Mouse (Mus musculus) CD4-positive, CD25-positive, alpha-beta regulatory T cell, adult 4 months (primary cell): ENCODE results near the gene Tshz2. TPM values are rescaled to one million over a fixed set of nuclear protein-coding genes. Genes with fewer than 3 reads are reported as not detected.
"Not testable (repeated sequence)": the region's sequence is repeated elsewhere in the genome, so short reads cannot be mapped to it uniquely, and the experiment has no call there.

Experiments
- ATAC-seq: one replicate; pipeline ENCODE4 v1.8.0; 2017
- polyA plus RNA-seq, 2 experiments: library from polyadenylated mRNA; unstranded; fragments of 100-300 nt; shearing (Covaris generic); gene quantifications; one replicate each; pipeline ENCODE4 v1.2.1; 2017

Gene Tshz2
- under 1 TPM in 1 of 2 experiments, not detected in 1; 0.83 TPM for polyA plus RNA-seq

DNA sequence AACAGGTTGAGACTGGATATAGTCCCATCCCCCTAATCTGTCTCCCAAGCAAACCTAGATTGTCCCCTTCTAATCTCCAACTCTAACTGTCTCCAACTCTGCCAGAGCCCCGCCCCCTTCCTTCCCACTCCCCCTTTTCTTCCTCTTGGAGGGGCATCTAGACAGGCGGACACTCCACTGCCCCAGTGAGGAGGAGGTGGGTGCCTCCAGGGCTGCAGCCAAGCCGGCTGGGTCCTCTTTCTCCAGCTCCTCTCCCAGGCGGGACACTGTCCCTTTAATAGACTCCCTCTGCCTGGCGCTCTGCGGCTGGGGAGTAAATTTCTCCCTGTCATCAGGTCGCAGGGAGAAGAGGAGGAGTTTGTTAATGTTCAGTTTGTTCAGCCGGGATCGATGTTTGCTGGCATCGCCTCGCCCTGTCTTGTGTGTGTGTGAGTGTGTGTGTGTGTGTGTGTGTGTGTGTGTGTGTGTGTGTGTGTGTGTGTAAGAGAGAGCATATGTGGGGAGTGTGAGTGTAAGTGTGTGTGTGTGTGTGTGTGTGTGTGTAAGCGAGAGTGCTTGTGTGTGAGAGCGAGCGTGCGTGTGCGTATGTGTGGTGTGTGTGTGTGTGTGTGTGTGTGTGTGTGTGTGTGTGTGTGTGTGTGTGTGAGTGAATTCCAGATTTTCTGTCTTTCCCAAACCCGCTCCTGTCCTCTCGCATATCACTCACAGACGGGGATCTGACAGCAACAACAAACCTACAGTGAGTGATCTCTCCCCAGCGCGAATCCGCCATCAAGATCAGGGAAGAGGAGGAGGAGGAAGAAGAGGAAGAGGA, at the start of gene Tshz2:
Gene Tshz2, plus strand, starts transcription at position 676 of the 814 bp plus-strand sequence.
- peak; percentile 30 for ATAC-seq

GRCm38 (mm10) chr2:169583476-169583875, 49.3 kb upstream of the Tshz2 start:
- no peak for ATAC-seq

GRCm38 (mm10) chr2:169584745-169585456, 47.9 kb upstream of the Tshz2 start:
- no peak for ATAC-seq

DNA sequence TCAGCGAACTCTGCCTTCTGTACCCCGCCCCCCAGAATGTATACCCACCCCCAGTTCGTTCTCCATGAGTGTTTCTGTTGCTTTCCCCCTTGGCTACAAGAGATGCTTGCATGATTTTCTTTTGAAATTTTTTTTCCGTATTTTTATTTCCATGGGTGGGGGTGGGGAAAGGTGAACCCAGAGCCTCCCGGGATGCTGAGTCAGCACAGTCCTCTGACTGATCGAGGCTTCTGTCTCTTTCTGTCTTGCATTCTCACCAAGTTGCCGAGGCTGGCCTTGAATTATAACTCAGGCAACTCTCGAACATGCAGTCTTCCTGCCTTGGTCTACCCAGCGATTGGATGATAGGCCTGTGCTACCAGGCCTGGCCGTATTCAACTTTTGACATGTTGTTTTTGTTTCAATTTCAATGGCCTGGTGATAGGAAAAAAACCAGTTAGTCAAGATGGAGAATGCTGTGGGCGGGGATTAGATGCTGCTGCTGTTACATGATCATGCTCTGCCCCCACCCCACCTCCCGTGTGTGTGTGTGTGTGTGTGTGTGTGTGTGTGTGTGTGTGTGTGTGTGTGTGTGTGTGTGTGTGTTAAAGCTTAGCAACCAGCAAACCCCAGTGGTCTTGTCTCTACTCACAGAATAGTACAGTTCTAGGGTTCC, 47.1 kb upstream of the Tshz2 start:
- ATAC-seq, result no peak

DNA sequence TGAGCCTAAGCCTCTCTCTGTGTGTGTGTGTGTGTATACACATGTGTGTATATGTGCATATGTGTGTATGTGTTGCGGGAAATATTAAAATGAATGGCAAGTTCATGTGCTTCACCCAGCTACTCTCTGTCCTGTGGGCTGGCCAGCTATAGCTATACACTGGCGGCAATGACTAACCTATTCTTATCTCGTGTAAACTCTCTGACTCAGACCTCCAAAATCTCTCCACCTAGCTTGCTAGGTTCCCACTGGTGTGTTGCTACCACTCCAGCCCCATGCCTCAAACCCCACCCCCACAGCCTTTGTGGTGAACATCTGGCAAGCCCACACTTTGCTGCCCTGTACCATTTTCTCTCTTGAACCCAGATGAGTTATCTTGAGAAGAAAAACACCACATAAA, 46.1 kb upstream of the Tshz2 start:
- ATAC-seq, result no peak

- not testable (repeated sequence) for ATAC-seq
Measured at GRCm38 (mm10) chr2:169587645-169588044, 45.2 kb upstream of the Tshz2 start, which contains the start of gene Gm11011. Gm11011 (minus strand) TSS chr2:169587745.

GRCm38 (mm10) chr2:169589697-169590096, 43.1 kb upstream of the Tshz2 start:
- ATAC-seq, result peak; percentile 73

GRCm38 (mm10) chr2:169590412-169590811, 42.4 kb upstream of the Tshz2 start:
- ATAC-seq, result peak; percentile 50

- ATAC-seq, result no peak
Measured at GRCm38 (mm10) chr2:169593742-169594141, 39.1 kb upstream of the Tshz2 start.

GRCm38 (mm10) chr2:169597357-169597756, 35.5 kb upstream of the Tshz2 start:
- no peak for ATAC-seq

DNA sequence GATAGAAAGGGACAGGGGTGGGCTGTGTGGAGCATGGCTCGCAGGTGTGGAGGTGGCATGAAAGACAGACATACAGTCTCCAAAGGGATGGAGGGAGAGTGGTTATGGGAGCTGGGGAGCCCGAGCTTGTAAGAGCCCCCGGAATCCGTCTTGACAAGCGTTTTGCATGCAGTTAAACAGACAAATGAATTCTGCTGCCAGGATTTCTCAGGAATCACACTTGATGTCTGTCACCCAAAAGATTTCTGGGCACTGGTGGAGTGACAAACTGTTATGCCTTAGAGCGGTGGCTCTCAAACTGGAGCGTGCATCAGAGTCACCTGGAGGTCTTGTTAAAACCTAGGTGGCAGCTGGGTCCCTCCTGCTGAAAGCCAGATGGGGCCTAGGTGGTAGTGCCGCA, 34.8 kb upstream of the Tshz2 start:
- no peak for ATAC-seq

- no peak for ATAC-seq
Measured at GRCm38 (mm10) chr2:169599591-169599990, 33.2 kb upstream of the Tshz2 start.

- ATAC-seq, result no peak
Measured at GRCm38 (mm10) chr2:169600163-169600562, 32.6 kb upstream of the Tshz2 start.

DNA sequence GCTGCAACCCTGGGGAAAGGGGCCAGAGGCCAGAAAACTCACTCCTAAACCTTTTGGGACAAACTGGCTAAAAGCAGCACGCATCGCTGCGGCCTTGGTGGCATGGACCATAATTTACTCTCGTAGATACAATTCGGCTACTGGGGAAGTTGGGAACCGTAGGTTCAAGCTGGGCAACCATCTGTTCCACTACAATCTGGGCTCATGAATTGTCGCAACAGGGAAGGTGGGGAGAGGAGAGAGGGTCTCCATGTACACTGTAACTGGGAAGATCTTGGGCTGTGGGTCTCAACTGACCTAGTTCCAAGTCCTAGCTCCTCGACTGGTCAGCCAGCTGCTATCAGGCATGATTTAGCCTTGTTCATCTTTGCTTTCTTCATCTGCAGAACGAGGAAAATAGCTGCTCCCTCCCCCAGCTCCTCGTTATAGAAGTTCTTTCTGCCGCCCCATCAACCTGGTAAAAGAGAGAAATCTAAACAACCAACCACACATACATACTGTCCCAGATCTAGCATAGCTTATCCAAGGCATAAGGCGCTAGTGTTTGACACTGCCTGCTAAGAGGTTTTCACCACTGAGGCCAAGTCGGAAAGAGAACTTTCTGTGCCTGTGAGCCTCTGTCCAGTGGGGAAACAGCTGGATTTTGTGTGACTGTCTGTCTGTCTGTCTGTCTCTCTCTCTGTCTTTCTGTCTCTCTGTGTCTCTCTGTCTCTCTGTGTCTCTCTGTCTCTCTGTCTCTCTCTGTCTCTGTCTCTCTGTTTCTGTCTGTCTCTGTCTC, 25.7 kb upstream of the Tshz2 start:
- no peak for ATAC-seq

GRCm38 (mm10) chr2:169607787-169608186, 25.0 kb upstream of the Tshz2 start:
- no peak for ATAC-seq

DNA sequence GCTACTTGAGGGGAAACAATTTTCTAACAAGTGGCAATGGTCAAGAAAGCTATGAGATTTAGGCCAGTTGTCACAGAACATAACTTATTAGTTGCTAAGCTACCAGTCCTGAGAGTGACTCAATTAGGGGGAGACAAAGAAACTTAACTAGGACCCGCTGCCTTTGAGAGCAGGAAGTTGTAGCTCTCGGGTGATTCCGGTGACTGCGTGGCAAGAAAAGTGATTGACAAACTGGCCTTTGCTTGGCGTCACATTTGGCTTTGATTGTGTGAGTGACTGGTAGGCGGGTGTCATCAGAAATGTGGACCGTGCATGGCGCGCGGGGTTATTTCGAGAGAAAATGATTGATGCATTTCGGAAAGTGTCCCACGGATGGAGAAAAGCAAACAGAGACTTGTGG, 22.9 kb upstream of the Tshz2 start:
- ATAC-seq, result no peak

GRCm38 (mm10) chr2:169610882-169611281, 21.9 kb upstream of the Tshz2 start:
- ATAC-seq, result no peak

DNA sequence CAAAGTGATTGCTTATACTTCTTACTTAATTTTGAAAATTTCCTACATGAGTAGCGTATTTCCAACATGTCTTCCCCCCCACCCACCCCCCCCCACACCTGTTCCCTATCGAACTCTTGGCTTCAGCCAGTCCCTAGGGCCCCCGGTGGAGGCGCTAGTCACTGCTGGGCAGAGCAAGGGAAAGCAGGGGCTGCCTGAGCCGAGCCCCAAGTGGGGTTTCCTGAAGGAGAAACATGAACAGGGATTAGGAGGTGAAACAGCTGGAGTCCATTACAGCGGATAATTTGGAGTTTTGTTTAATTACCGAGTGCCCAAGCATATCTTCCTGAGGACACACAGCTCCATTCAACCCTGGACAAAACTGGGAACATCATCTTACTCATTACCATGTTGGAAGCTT, 21.3 kb upstream of the Tshz2 start:
- ATAC-seq, result no peak

GRCm38 (mm10) chr2:169614683-169615082, 18.1 kb upstream of the Tshz2 start:
- ATAC-seq, result no peak

GRCm38 (mm10) chr2:169615998-169616397, 16.8 kb upstream of the Tshz2 start:
- ATAC-seq, result no peak

DNA sequence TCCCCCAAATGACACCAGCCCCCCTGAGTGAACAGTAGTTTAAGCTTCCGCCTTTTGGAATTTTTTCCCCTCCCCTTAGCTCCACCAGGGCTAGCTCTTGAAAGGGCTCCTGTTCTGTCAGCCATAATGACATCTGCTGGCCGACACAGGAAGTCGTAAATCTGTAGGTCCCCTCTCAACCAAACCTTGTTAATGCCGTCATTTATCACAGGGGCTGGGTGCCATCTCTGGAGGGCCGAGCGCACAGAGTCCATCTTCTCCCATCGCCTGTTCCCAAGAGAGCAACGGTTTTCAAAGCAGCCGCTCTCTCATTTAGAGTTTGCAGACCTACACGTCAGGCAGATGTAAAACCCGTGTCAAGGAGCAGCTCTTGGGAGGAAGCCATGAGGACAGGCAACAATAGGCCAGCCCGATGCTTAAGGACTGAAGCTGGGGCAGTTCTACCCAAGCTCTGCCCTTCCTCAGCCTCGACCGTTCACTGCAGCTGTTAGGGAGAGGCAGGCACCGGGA, 11.6 kb upstream of the Tshz2 start:
- no peak for ATAC-seq

- ATAC-seq, result no peak
Measured at GRCm38 (mm10) chr2:169630070-169630469, 2.7 kb upstream of the Tshz2 start.
